Mouse (Mus musculus) liver, embryonic 12.5 days (tissue): ENCODE measurements around the gene Palld. TPM values are rescaled to one million over a fixed set of nuclear protein-coding genes. Genes with fewer than 3 reads are reported as not detected.

Experiments used
- ATAC-seq: fragments of 200-750 bp; cut with Nextera tagmentation; 2 replicates; pipeline ENCODE4 v1.8.0; 2017; ENCODE audit warnings: moderate number of reproducible peaks, mild to moderate bottlenecking, moderate library complexity
- H3K27ac ChIP-seq: fragments of 300-500 bp; sonication (generic); 2 replicates; pipeline ENCODE4 v1.5.1; 2016; ENCODE audit warnings: mild to moderate bottlenecking
- H3K27me3 ChIP-seq: fragments of 300-500 bp; sonication (generic); replicated peaks from 2 replicates; pipeline ENCODE4 v1.6.1; 2016; ENCODE audit warnings: mild to moderate bottlenecking, moderate library complexity
- H3K36me3 ChIP-seq: fragments of 300-500 bp; sonication (generic); 2 replicates; pipeline ENCODE4 v1.6.1; 2016; ENCODE audit warnings: mild to moderate bottlenecking, moderate library complexity
- H3K4me1 ChIP-seq: fragments of 300-500 bp; sonication (generic); 2 replicates; pipeline ENCODE4 v1.6.1; 2016
- H3K4me2 ChIP-seq: fragments of 300-500 bp; sonication (generic); 2 replicates; pipeline ENCODE4 v1.6.1; 2016; ENCODE audit warnings: mild to moderate bottlenecking, moderate library complexity
- H3K4me3 ChIP-seq: fragments of 300-500 bp; sonication (generic); 2 replicates; pipeline ENCODE4 v1.5.1; 2016; ENCODE audit warnings: mild to moderate bottlenecking, moderate library complexity
- H3K9ac ChIP-seq: fragments of 300-500 bp; sonication (generic); 2 replicates; pipeline ENCODE4 v1.6.1; 2016; ENCODE audit warnings: mild to moderate bottlenecking, moderate library complexity
- H3K9me3 ChIP-seq: fragments of 300-500 bp; sonication (generic); replicated peaks from 2 replicates; pipeline ENCODE4 v1.6.1; 2016; ENCODE audit warnings: mild to moderate bottlenecking, moderate library complexity
- WGBS: fragments of 180-500 bp; shearing (Covaris S2); methylation state at CpG from one replicate; pipeline ENCODE4 v1.1.7; 2016; ENCODE audit not compliant: insufficient replicate concordance; 5-methylcytosine and 5-hydroxymethylcytosine counted together
- polyA plus RNA-seq: library from polyadenylated mRNA; unstranded; fragments of >200 nt; fragmentation: Nextera tagmentation; extraction: Ambion mirVana; gene quantifications from 2 replicates; pipeline ENCODE4 v1.2.1, GENCODE M21; 2016

The Palld gene
- polyA plus RNA-seq, 1 experiment from 2014 or later, result 8.4 TPM

GRCm38 (mm10) chr8:61848581-61849162 lies 53.8 kb downstream of the Palld start:
- H3K9me3 ChIP-seq, result no peaks in the 10 kb centered on the region
- H3K27me3 ChIP-seq, result no peaks in the 10 kb centered on the region
- H3K4me2 ChIP-seq, result no peak overlapping the region
- ATAC-seq, result no peak
- H3K9ac ChIP-seq, result no peak overlapping the region
- 55% methylated on average over 7 of the region's 7 CpGs for WGBS
- H3K27ac ChIP-seq, result no peak overlapping the region
- no peaks in the 10 kb centered on the region for H3K36me3 ChIP-seq
- no peaks in the 10 kb centered on the region for H3K4me1 ChIP-seq
- no peak overlapping the region for H3K4me3 ChIP-seq

- Histone ChIP-seq H3K36me3 (no peaks in the 10 kb centered on the region), H3K4me2 (no peak overlapping the region), H3K27me3 (no peaks in the 10 kb centered on the region), H3K9me3 (no peaks in the 10 kb centered on the region), H3K27ac (no peak overlapping the region), H3K4me1 (no peaks in the 10 kb centered on the region), H3K4me3 (no peak overlapping the region), H3K9ac (no peak overlapping the region)
- ATAC-seq, result no peak
- WGBS, result 66% methylated on average over 5 of the region's 5 CpGs
Measured at GRCm38 (mm10) chr8:61847494-61847893, 55.0 kb downstream of the Palld start.

GRCm38 (mm10) chr8:61844992-61845391 lies 57.5 kb downstream of the Palld start:
- Histone ChIP-seq H3K4me1 (no peaks in the 10 kb centered on the region), H3K36me3 (no peaks in the 10 kb centered on the region), H3K27me3 (no peaks in the 10 kb centered on the region), H3K9me3 (no peaks in the 10 kb centered on the region), H3K4me2 (no peak overlapping the region), H3K27ac (no peak overlapping the region), H3K4me3 (no peak overlapping the region), H3K9ac (no peak overlapping the region)
- ATAC-seq, result no peak
- WGBS, result 66% methylated on average over 2 of the region's 2 CpGs

- Histone ChIP-seq H3K9me3 (no peaks in the 10 kb centered on the region), H3K9ac (no peak overlapping the region), H3K4me1 (no peaks in the 10 kb centered on the region), H3K4me3 (no peak overlapping the region), H3K27me3 (no peaks in the 10 kb centered on the region), H3K27ac (no peak overlapping the region), H3K36me3 (no peaks in the 10 kb centered on the region), H3K4me2 (no peak overlapping the region)
- no peak for ATAC-seq
- WGBS, result 69% methylated on average over 4 of the region's 4 CpGs
Measured at GRCm38 (mm10) chr8:61844575-61844974, 57.9 kb downstream of the Palld start.

GRCm38 (mm10) chr8:61843776-61844175 lies 58.7 kb downstream of the Palld start:
- Histone ChIP-seq H3K36me3 (no peaks in the 10 kb centered on the region), H3K4me1 (no peaks in the 10 kb centered on the region), H3K27me3 (no peaks in the 10 kb centered on the region), H3K4me3 (no peak overlapping the region), H3K9me3 (no peaks in the 10 kb centered on the region), H3K4me2 (no peak overlapping the region), H3K9ac (no peak overlapping the region), H3K27ac (no peak overlapping the region)
- no peak for ATAC-seq
- 68% methylated on average over 8 of the region's 8 CpGs for WGBS

- Histone ChIP-seq H3K36me3 (no peaks in the 10 kb centered on the region), H3K4me3 (no peak overlapping the region), H3K27me3 (no peaks in the 10 kb centered on the region), H3K9me3 (no peaks in the 10 kb centered on the region), H3K27ac (no peak overlapping the region), H3K9ac (no peak overlapping the region), H3K4me2 (no peak overlapping the region), H3K4me1 (no peaks in the 10 kb centered on the region)
- 58% methylated on average over 3 of the region's 3 CpGs for WGBS
- ATAC-seq, result no peak
Measured at GRCm38 (mm10) chr8:61833211-61833610, 69.3 kb downstream of the Palld start.

GRCm38 (mm10) chr8:61831944-61832343 lies 70.5 kb downstream of the Palld start:
- H3K27me3 ChIP-seq, result no peaks in the 10 kb centered on the region
- H3K36me3 ChIP-seq, result no peaks in the 10 kb centered on the region
- 65% methylated on average over 4 of the region's 4 CpGs for WGBS
- no peak overlapping the region for H3K27ac ChIP-seq
- no peak overlapping the region for H3K4me2 ChIP-seq
- no peak overlapping the region for H3K4me3 ChIP-seq
- H3K9me3 ChIP-seq, result no peaks in the 10 kb centered on the region
- no peak for ATAC-seq
- no peak overlapping the region for H3K9ac ChIP-seq
- no peaks in the 10 kb centered on the region for H3K4me1 ChIP-seq

- H3K4me2 ChIP-seq, result no peak overlapping the region
- H3K36me3 ChIP-seq, result no peaks in the 10 kb centered on the region
- no peak overlapping the region for H3K9ac ChIP-seq
- no peaks in the 10 kb centered on the region for H3K4me1 ChIP-seq
- no peaks in the 10 kb centered on the region for H3K27me3 ChIP-seq
- no peak overlapping the region for H3K4me3 ChIP-seq
- H3K9me3 ChIP-seq, result no peaks in the 10 kb centered on the region
- ATAC-seq, result no peak
- H3K27ac ChIP-seq, result no peak overlapping the region
- WGBS, result 45% methylated on average over 6 of the region's 6 CpGs
Measured at GRCm38 (mm10) chr8:61830821-61831220, 71.7 kb downstream of the Palld start.

GRCm38 (mm10) chr8:61824563-61824962 lies 77.9 kb downstream of the Palld start:
- H3K9ac ChIP-seq, result no peak overlapping the region
- no peaks in the 10 kb centered on the region for H3K9me3 ChIP-seq
- ATAC-seq, result peak; percentile 59
- no peaks in the 10 kb centered on the region for H3K36me3 ChIP-seq
- H3K4me2 ChIP-seq, result no peak overlapping the region
- H3K27ac ChIP-seq, result no peak overlapping the region
- H3K4me3 ChIP-seq, result no peak overlapping the region
- H3K4me1 ChIP-seq, result no peaks in the 10 kb centered on the region
- 31% methylated on average over 3 of the region's 3 CpGs for WGBS
- H3K27me3 ChIP-seq, result no peaks in the 10 kb centered on the region

GRCm38 (mm10) chr8:61823157-61823556 lies 79.3 kb downstream of the Palld start:
- Histone ChIP-seq H3K27me3 (no peaks in the 10 kb centered on the region), H3K36me3 (no peaks in the 10 kb centered on the region), H3K4me3 (no peak overlapping the region), H3K27ac (no peak overlapping the region), H3K4me1 (no peaks in the 10 kb centered on the region), H3K4me2 (no peak overlapping the region), H3K9me3 (no peaks in the 10 kb centered on the region), H3K9ac (no peak overlapping the region)
- ATAC-seq, result no peak
- 60% methylated on average over 5 of the region's 5 CpGs for WGBS

GRCm38 (mm10) chr8:61803764-61804163 lies 98.7 kb downstream of the Palld start:
- H3K9me3 ChIP-seq, result no peaks in the 10 kb centered on the region
- ATAC-seq, result no peak
- H3K27me3 ChIP-seq, result no peaks in the 10 kb centered on the region
- H3K4me2 ChIP-seq, result no peak overlapping the region
- 76% methylated on average over 2 of the region's 2 CpGs for WGBS
- no peaks in the 10 kb centered on the region for H3K36me3 ChIP-seq
- no peaks in the 10 kb centered on the region for H3K4me1 ChIP-seq
- no peak overlapping the region for H3K27ac ChIP-seq
- H3K9ac ChIP-seq, result no peak overlapping the region
- no peak overlapping the region for H3K4me3 ChIP-seq

- 50% methylated on average over 2 of the region's 2 CpGs for whole genome bisulfite sequencing
- H3K4me2 ChIP-seq, result no peak overlapping the region
- H3K4me3 ChIP-seq, result no peak overlapping the region
Measured at GRCm38 (mm10) chr8:61802840-61803239, 99.7 kb downstream of the Palld start.

GRCm38 (mm10) chr8:61797391-61797947 lies 105.0 kb downstream of the Palld start:
- no peaks in the 10 kb centered on the region for H3K9me3 ChIP-seq
- WGBS, result 75% methylated on average over 1 of the region's 1 CpGs

More at GRCm38 (mm10) chr8:61802840-61803239, 99.7 kb downstream of the Palld start:
- Histone ChIP-seq H3K36me3 (no peaks in the 10 kb centered on the region), H3K27ac (no peak overlapping the region), H3K9me3 (no peaks in the 10 kb centered on the region), H3K4me1 (no peaks in the 10 kb centered on the region), H3K9ac (no peak overlapping the region), H3K27me3 (no peaks in the 10 kb centered on the region)
- ATAC-seq, result no peak

More at GRCm38 (mm10) chr8:61797391-61797947, 105.0 kb downstream of the Palld start:
- no peaks in the 10 kb centered on the region for H3K4me1 ChIP-seq
- H3K4me3 ChIP-seq, result no peak overlapping the region
- H3K9ac ChIP-seq, result no peak overlapping the region
- ATAC-seq, result no peak
- no peak overlapping the region for H3K27ac ChIP-seq
- no peaks in the 10 kb centered on the region for H3K27me3 ChIP-seq
- H3K4me2 ChIP-seq, result no peak overlapping the region
- no peaks in the 10 kb centered on the region for H3K36me3 ChIP-seq
